Mouse (Mus musculus): Measurements from ENCODE around the gene Atcay. TPM values are rescaled to one million over a fixed set of nuclear protein-coding genes. Genes with fewer than 3 reads are reported as not detected.

Atcay gene
- total and polyA plus RNA-seq, 3 experiments = 0.19 to 0.33 TPM; not detected in 1

GRCm38 (mm10) chr10:81167200-81168086, 63.2 kb downstream of the Atcay start, which contains the start of gene Pias4 (continued):
- TF ChIP-seq POLR2A (IDR thresholded peaks at IDR 0.05; ENCODE audit: control insufficient read depth in 1 of 2, insufficient read depth in 1 of 2, low read depth in 1 of 2, low read length in 2 of 2, poor library complexity in 1 of 2) (peak; percentile 72 to 76; a peak in 3 of 4 replicates), SIN3A (IDR thresholded peaks at IDR 0.05; ENCODE audit: low read length) (peak; percentile 93), MAX (IDR thresholded peaks at IDR 0.05; ENCODE audit: low read length) (peak; percentile 89), RAD21 (IDR thresholded peaks at IDR 0.05; ENCODE audit: low read depth, low read length) (no peak), CHD2 (IDR thresholded peaks at IDR 0.05; ENCODE audit: low read length) (no peak)

- H3K4me1 ChIP-seq (ENCODE audit: control insufficient read depth in 1 of 2, insufficient read depth in 2 of 2, low read length in 2 of 2) = peaks cover 0 to 4% of the 10 kb centered on the region in 2 experiments; a peak in 1 of 4 replicates
- H3K9ac ChIP-seq (ENCODE audit: control insufficient read depth, low read depth, low read length, poor library complexity, severe bottlenecking) = no peak overlapping the region
- H3K27ac ChIP-seq (ENCODE audit: control insufficient read depth, low read depth, low read length) = no peak overlapping the region
- TF ChIP-seq GATA1 (IDR thresholded peaks at IDR 0.05; ENCODE audit: low read depth, low read length) (no peak), HCFC1 (IDR thresholded peaks at IDR 0.05; ENCODE audit: low read depth, low read length) (no peak), BHLHE40 (IDR thresholded peaks at IDR 0.05; ENCODE audit: borderline replicate concordance, low read depth, low read length) (no peak), ZKSCAN1 (IDR thresholded peaks at IDR 0.05; ENCODE audit: low read depth, low read length) (no peak), CTCF (IDR thresholded peaks at IDR 0.05 in 2 of 3, conservative IDR thresholded peaks at IDR 0.05 in 1 of 3; ENCODE audit: control insufficient read depth in 1 of 3, insufficient read depth in 1 of 3, low read depth in 2 of 3, low read length in 3 of 3, poor library complexity in 1 of 3, severe bottlenecking in 1 of 3) (no peak), CHD1 (IDR thresholded peaks at IDR 0.05; ENCODE audit: low read depth, low read length) (no peak), MYB (IDR thresholded peaks at IDR 0.05; ENCODE audit: low read depth, low read length) (no peak), USF1 (IDR thresholded peaks at IDR 0.05; ENCODE audit: low read depth, low read length) (no peak), POLR2AphosphoS5 (IDR thresholded peaks at IDR 0.05; ENCODE audit: borderline replicate concordance, low read depth, low read length) (no peak), MAFK (IDR thresholded peaks at IDR 0.05; ENCODE audit: borderline replicate concordance, low read depth, low read length) (no peak), MXI1 (IDR thresholded peaks at IDR 0.05; ENCODE audit: low read depth, low read length) (no peak), SIN3A (IDR thresholded peaks at IDR 0.05; ENCODE audit: low read length) (no peak), POLR2A (IDR thresholded peaks at IDR 0.05; ENCODE audit: control insufficient read depth in 1 of 2, insufficient read depth in 1 of 2, low read depth in 1 of 2, low read length in 2 of 2, poor library complexity in 1 of 2) (no peak), ZNF384 (IDR thresholded peaks at IDR 0.05; ENCODE audit: low read depth, low read length) (no peak)
- no peaks in the 10 kb centered on the region for H3K9me3 ChIP-seq (replicated peaks; ENCODE audit: insufficient read depth, low read length)
- peaks cover 31% of the 10 kb centered on the region for H3K79me2 ChIP-seq (ENCODE audit: control insufficient read depth, insufficient read depth, low read length, poor library complexity)
- no peak for DNase-seq (ENCODE audit: low read depth, low spot score)
- H3K36me3 ChIP-seq (ENCODE audit: control insufficient read depth in 1 of 2, insufficient read depth in 2 of 2, low read length in 2 of 2) = peaks cover 2 to 3% of the 10 kb centered on the region in 2 experiments; a peak in 3 of 4 replicates
- H3K27me3 ChIP-seq (ENCODE audit: control insufficient read depth in 1 of 2, insufficient read depth in 2 of 2, low read length in 2 of 2) = no peaks in the 10 kb centered on the region
- H3K4me3 ChIP-seq (ENCODE audit: control insufficient read depth in 1 of 2, insufficient read depth in 1 of 2, low read depth in 2 of 2, low read length in 2 of 2) = no peak overlapping the region
These were observed 65.5 kb downstream of the Atcay start for GRCm38 (mm10) chr10:81165118-81165517.

DNA sequence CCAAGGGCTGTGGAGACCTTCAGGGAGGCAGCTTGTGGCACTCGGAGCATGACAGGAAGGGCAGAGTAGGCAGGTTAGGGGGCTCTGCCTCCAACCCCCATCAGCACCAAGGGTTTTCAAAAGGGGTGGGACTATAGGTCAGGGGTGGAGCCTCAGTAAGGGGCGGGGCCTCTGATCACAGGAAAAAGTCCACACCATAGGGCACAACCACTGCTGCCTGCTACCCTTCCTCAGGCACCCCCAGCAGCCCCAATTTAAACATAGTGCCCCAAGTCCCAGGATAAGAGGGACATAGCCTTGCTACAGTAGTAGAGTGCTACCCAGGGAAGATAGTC, 68.3 kb downstream of the Atcay start:
- Histone ChIP-seq H3K4me3 (ENCODE audit: control insufficient read depth in 1 of 2, insufficient read depth in 1 of 2, low read depth in 2 of 2, low read length in 2 of 2) (no peak overlapping the region), H3K9ac (ENCODE audit: control insufficient read depth, low read depth, low read length, poor library complexity, severe bottlenecking) (no peak overlapping the region), H3K27me3 (ENCODE audit: control insufficient read depth in 1 of 2, insufficient read depth in 2 of 2, low read length in 2 of 2) (no peaks in the 10 kb centered on the region), H3K27ac (ENCODE audit: control insufficient read depth, low read depth, low read length) (no peak overlapping the region), H3K79me2 (ENCODE audit: control insufficient read depth, insufficient read depth, low read length, poor library complexity) (peaks cover 28% of the 10 kb centered on the region), H3K4me1 (ENCODE audit: control insufficient read depth in 1 of 2, insufficient read depth in 2 of 2, low read length in 2 of 2) (peaks cover 0 to 4% of the 10 kb centered on the region in 2 experiments; a peak in 1 of 4 replicates), H3K9me3 (replicated peaks; ENCODE audit: insufficient read depth, low read length) (no peaks in the 10 kb centered on the region), H3K36me3 (ENCODE audit: control insufficient read depth in 1 of 2, insufficient read depth in 2 of 2, low read length in 2 of 2) (peaks cover 0 to 2% of the 10 kb centered on the region in 2 experiments; a peak in 3 of 4 replicates)
- DNase-seq (ENCODE audit: low read depth, low spot score) = no peak
- TF ChIP-seq MEF2A (IDR thresholded peaks at IDR 0.05; ENCODE audit: extremely low read depth, insufficient replicate concordance, low read depth, low read length, poor library complexity, severe bottlenecking) (no peak), MAFK (IDR thresholded peaks at IDR 0.05; ENCODE audit: borderline replicate concordance, low read depth, low read length) (no peak), JUND (IDR thresholded peaks at IDR 0.05; ENCODE audit: low read depth, low read length) (no peak), SMC3 (IDR thresholded peaks at IDR 0.05; ENCODE audit: low read depth, low read length) (no peak), EP300 (IDR thresholded peaks at IDR 0.05; ENCODE audit: low read depth in 1 of 2, low read length in 2 of 2) (no peak), NRF1 (IDR thresholded peaks at IDR 0.05; ENCODE audit: insufficient read depth, low read depth, low read length, poor library complexity, severe bottlenecking) (no peak), ZKSCAN1 (IDR thresholded peaks at IDR 0.05; ENCODE audit: low read depth, low read length) (no peak), CHD1 (IDR thresholded peaks at IDR 0.05; ENCODE audit: low read depth, low read length) (no peak), POLR2AphosphoS5 (IDR thresholded peaks at IDR 0.05; ENCODE audit: borderline replicate concordance, low read depth, low read length) (no peak), POLR2AphosphoS2 (IDR thresholded peaks at IDR 0.05; ENCODE audit: low read length) (no peak), KAT2A (conservative IDR thresholded peaks at IDR 0.05; ENCODE audit: low read depth, low read length) (no peak), RCOR1 (IDR thresholded peaks at IDR 0.05; ENCODE audit: low read depth, low read length) (no peak), NELFE (IDR thresholded peaks at IDR 0.05; ENCODE audit: low read depth, low read length) (no peak), BHLHE40 (IDR thresholded peaks at IDR 0.05; ENCODE audit: borderline replicate concordance, low read depth, low read length) (no peak), MXI1 (IDR thresholded peaks at IDR 0.05; ENCODE audit: low read depth, low read length) (no peak), SIN3A (IDR thresholded peaks at IDR 0.05; ENCODE audit: low read length) (no peak)

Data from MEL (cell line).